Mouse (Mus musculus): ENCODE data around the gene Npas3.

GRCm38 (mm10) chr12:54042996-54043544 is 794.6 kb downstream of the Npas3 start:
- TF ChIP-seq GATA1 (IDR thresholded peaks at IDR 0.05; ENCODE audit: low read length) (no peak), TAL1 (IDR thresholded peaks at IDR 0.05; ENCODE audit: low read length) (no peak)
